Mouse (Mus musculus) embryonic facial prominence, embryonic 15.5 days (tissue): ENCODE data around the gene Desi2. TPM values are rescaled to one million over a fixed set of nuclear protein-coding genes. Genes with fewer than 3 reads are reported as not detected.
A peak's percentile ranks its signal among the peaks of the same experiment; 100 is the strongest.
"Not testable (repeated sequence)": the region's sequence is repeated elsewhere in the genome, so short reads cannot be mapped to it uniquely, and the experiment has no call there.

Experiments
- ATAC-seq: fragments of 200-750 bp; cut with Nextera tagmentation; 2 replicates; pipeline ENCODE4 v1.8.0; 2017; ENCODE audit warnings: low read depth, moderate TSS enrichment; ENCODE audit not compliant: insufficient number of reproducible peaks, low FRiP score, low TSS enrichment
- H3K27ac ChIP-seq: fragments of 300-500 bp; sonication (generic); replicated peaks from 2 replicates; pipeline ENCODE4 v1.5.1; 2015; ENCODE audit warnings: mild to moderate bottlenecking, inconsistent platforms
- H3K27me3 ChIP-seq: fragments of 300-500 bp; sonication (generic); 2 replicates; pipeline ENCODE4 v1.6.1; 2015; ENCODE audit warnings: inconsistent platforms
- H3K36me3 ChIP-seq: fragments of 300-500 bp; sonication (generic); 2 replicates; pipeline ENCODE4 v1.6.1; 2015; ENCODE audit warnings: mild to moderate bottlenecking, inconsistent platforms
- H3K4me1 ChIP-seq: fragments of 300-500 bp; sonication (generic); 2 replicates; pipeline ENCODE4 v1.6.1; 2015; ENCODE audit warnings: inconsistent platforms
- H3K4me2 ChIP-seq: fragments of 300-500 bp; sonication (generic); replicated peaks from 2 replicates; pipeline ENCODE4 v1.6.1; 2015; ENCODE audit warnings: mild to moderate bottlenecking, inconsistent platforms
- H3K4me3 ChIP-seq: fragments of 300-500 bp; sonication (generic); replicated peaks from 2 replicates; pipeline ENCODE4 v1.5.1; 2015; ENCODE audit warnings: mild to moderate bottlenecking, inconsistent platforms
- H3K9ac ChIP-seq: fragments of 300-500 bp; sonication (generic); 2 replicates; pipeline ENCODE4 v1.6.1; 2015; ENCODE audit warnings: inconsistent platforms
- H3K9me3 ChIP-seq: fragments of 300-500 bp; sonication (generic); replicated peaks from 2 replicates; pipeline ENCODE4 v1.6.1; 2016; ENCODE audit warnings: inconsistent platforms
- WGBS: fragments of 180-500 bp; shearing (Covaris S2); methylation state at CpG from one replicate; pipeline ENCODE4 v1.1.7; 2015; 5-methylcytosine and 5-hydroxymethylcytosine counted together
- polyA plus RNA-seq: library from polyadenylated mRNA; unstranded; fragments of >200 nt; fragmentation: Nextera tagmentation; extraction: Ambion mirVana; gene quantifications from 2 replicates; pipeline ENCODE4 v1.2.1, GENCODE M21; 2015

Desi2 gene
- polyA plus RNA-seq, 1 experiment from 2014 or later, result 25.8 TPM

DNA sequence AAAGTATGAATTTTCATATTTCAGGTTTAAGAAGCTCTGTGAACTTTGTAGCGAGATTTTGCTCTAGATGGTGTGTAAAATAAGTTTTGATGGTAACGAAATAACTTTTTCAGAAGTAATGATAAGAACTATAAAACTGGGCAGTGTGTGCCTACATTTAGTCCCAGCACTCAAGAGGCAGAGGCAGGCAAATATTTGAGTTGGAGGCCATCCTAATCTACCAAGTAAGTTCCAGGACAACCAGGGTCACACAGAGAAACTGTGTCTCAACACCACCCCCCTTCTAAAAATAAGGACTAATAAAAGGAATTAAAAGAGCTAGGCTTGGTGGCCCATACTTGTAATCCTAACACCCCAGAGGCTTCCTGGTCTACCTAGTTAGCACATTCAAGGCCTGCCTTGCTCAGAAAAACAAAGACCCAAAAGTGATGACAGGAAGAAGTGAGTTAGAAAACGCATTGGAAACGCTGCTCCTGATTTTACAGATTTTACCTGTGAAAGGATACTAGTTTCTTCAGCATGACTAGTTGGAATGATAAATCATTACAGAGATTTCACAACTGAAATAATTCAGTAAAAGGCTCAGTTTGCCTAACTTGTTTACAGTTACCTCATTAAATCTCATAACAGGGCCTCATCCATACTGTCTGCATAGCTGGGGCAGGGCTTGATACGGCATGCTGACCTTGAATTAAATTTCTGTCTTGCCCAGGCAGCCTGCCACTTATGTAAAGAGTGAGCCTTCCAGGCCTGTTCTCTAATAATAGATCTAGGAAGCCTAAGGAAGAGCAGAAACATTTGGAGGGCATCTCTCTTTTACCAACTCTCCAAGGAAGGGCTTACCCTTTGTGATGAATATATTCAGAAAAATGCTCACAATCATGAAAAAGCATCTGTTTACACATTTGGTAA lies 32.2 kb downstream of the Desi2 start:
- Histone ChIP-seq H3K4me3 (no peak overlapping the region), H3K27me3 (no peaks in the 10 kb centered on the region), H3K4me1 (0 out of 2 replicates have a peak, but pooled peaks cover 3% of the 10 kb centered on the region), H3K4me2 (no peak overlapping the region), H3K9ac (no peak overlapping the region), H3K36me3 (no peaks in the 10 kb centered on the region), H3K9me3 (no peaks in the 10 kb centered on the region; the same call in 1 of the 2 replicates), H3K27ac (no peak overlapping the region)
- ATAC-seq, result no peak
- WGBS, result 75% methylated on average over 5 of the region's 5 CpGs

DNA sequence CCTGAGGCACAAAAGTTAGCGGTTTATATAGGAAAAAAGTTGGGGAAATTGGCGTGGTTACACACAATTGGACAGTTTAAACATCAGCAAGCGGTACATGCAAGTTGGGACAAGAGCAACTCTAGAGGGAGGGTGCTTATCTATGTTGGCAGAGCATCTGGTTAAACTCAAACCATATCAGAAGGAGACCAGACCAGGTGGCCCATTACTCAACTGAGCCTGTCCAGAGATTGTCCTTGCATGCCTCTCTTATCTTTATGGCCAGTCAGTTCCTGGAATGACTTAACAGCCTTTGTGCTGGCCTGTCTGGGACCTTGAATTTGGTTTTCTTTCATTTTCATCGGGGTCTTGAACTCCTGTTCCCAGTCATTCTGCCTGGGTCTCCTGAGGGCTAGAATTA lies 41.7 kb downstream of the Desi2 start:
- H3K9ac ChIP-seq, H3K4me3 ChIP-seq, H3K4me2 ChIP-seq, H3K27me3 ChIP-seq, ATAC-seq, H3K4me1 ChIP-seq, H3K27ac ChIP-seq: not testable (repeated sequence)
- H3K36me3 ChIP-seq, result peaks cover 40% of the 10 kb centered on the region
- peaks cover 22% of the 10 kb centered on the region for H3K9me3 ChIP-seq
- 95% methylated on average over 4 of the region's 4 CpGs for WGBS

- WGBS, result 84% methylated on average over 3 of the region's 3 CpGs
- ATAC-seq, result no peak
These were observed 46.9 kb downstream of the Desi2 start for GRCm38 (mm10) chr1:178234109-178234508.

GRCm38 (mm10) chr1:178235919-178236466 lies 48.8 kb downstream of the Desi2 start:
- Histone ChIP-seq H3K4me1 (no peaks in the 10 kb centered on the region), H3K4me3 (no peak overlapping the region), H3K27ac (no peak overlapping the region), H3K27me3 (no peaks in the 10 kb centered on the region), H3K9ac (no peak overlapping the region), H3K36me3 (0 out of 2 replicates have a peak, but pooled peaks cover 8% of the 10 kb centered on the region), H3K9me3 (no peaks in the 10 kb centered on the region), H3K4me2 (no peak overlapping the region)
- ATAC-seq, result no peak
- WGBS, result 83% methylated on average over 2 of the region's 2 CpGs

More at GRCm38 (mm10) chr1:178234109-178234508, 46.9 kb downstream of the Desi2 start:
- H3K36me3 ChIP-seq, result peaks cover 6% of the 10 kb centered on the region; the same call in 1 of the 2 replicates
- no peaks in the 10 kb centered on the region for H3K9me3 ChIP-seq
- H3K27me3 ChIP-seq, result no peaks in the 10 kb centered on the region
- no peak overlapping the region for H3K4me3 ChIP-seq
- no peaks in the 10 kb centered on the region for H3K4me1 ChIP-seq
- no peak overlapping the region for H3K27ac ChIP-seq
- H3K9ac ChIP-seq, result no peak overlapping the region
- no peak overlapping the region for H3K4me2 ChIP-seq

- no peak overlapping the region for H3K27ac ChIP-seq
- H3K4me1 ChIP-seq, result no peaks in the 10 kb centered on the region
- H3K9me3 ChIP-seq, result no peaks in the 10 kb centered on the region
- no peaks in the 10 kb centered on the region for H3K27me3 ChIP-seq
- H3K4me3 ChIP-seq, result no peak overlapping the region
- no peak overlapping the region for H3K9ac ChIP-seq
- no peak for ATAC-seq
- WGBS, result 85% methylated on average over 1 of the region's 1 CpGs
- no peak overlapping the region for H3K4me2 ChIP-seq
- peaks cover 11% of the 10 kb centered on the region for H3K36me3 ChIP-seq
These were observed 51.5 kb downstream of the Desi2 start for GRCm38 (mm10) chr1:178238676-178239075.

- peaks cover 15% of the 10 kb centered on the region for H3K36me3 ChIP-seq
- no peaks in the 10 kb centered on the region for H3K4me1 ChIP-seq
- ATAC-seq, result 0 out of 2 replicates have a peak, but pooled peaks have one; percentile 11
These were observed 54.8 kb downstream of the Desi2 start for GRCm38 (mm10) chr1:178241884-178242508.

DNA sequence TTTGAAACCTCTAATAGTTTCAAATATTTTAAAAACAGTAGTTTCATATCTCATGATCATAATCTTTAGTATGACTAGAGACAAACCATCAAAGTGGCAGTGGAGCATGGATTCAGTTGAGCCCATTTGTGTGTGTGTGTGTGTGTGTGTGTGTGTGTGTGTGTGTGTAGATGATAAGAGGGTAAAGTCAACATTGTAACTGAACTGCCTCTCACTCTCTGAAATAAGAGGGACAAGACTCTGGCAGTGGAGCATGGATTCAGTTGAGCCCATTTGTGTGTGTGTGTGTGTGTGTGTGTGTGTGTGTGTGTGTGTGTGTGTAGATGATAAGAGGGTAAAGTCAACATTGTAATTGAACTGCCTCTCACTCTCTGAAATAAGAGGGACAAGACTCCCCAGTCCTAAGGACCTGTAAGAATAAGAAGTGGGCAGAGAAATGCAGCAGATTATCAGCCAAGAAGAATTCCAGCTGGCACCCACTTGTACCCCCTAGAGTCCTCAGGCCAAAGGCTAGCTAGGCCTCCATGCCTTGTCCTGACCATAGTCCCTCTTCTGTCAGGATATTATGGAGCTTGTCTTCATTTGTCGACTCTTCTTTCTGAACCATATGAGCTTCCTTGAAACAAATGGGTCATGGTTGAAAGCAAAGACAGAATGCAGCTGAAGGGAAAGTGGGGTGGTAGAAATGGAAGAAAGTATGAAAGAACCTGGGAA lies 61.0 kb downstream of the Desi2 start:
- Histone ChIP-seq H3K4me2 (no peak overlapping the region), H3K27me3 (no peaks in the 10 kb centered on the region), H3K27ac (no peak overlapping the region), H3K4me3 (no peak overlapping the region), H3K36me3 (peaks cover 27% of the 10 kb centered on the region), H3K9ac (no peak overlapping the region), H3K9me3 (no peaks in the 10 kb centered on the region), H3K4me1 (no peaks in the 10 kb centered on the region)
- WGBS, result 86% methylated on average over 1 of the region's 1 CpGs
- ATAC-seq, result no peak

More at GRCm38 (mm10) chr1:178241884-178242508, 54.8 kb downstream of the Desi2 start:
- no peak overlapping the region for H3K4me3 ChIP-seq
- no peaks in the 10 kb centered on the region for H3K27me3 ChIP-seq
- H3K9me3 ChIP-seq, result no peaks in the 10 kb centered on the region
- H3K27ac ChIP-seq, result no peak overlapping the region
- no peak overlapping the region for H3K9ac ChIP-seq
- H3K4me2 ChIP-seq, result no peak overlapping the region
- WGBS, result 94% methylated on average over 1 of the region's 1 CpGs

DNA sequence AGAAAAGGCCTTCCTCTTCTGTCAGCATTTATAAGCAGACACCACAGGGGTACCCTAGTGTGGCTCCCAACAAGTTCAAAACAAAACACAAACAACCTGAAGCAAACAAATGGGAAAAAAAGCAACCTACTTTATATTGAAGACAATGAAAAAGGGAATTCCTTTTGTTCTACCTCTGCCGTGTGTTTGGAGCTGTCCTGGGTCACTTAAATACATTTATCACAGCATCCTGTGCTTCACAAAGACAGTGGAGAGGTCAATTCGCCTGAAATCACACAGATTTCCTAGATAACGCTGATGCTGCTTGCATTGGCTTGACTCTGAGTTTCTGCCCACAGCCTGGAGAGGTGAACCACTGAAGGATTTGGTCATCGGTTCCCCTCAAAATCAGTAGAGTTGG lies 67.4 kb downstream of the Desi2 start:
- WGBS, result 94% methylated on average over 4 of the region's 4 CpGs
- H3K9ac ChIP-seq, result no peak overlapping the region
- no peak overlapping the region for H3K4me3 ChIP-seq
- H3K27ac ChIP-seq, result no peak overlapping the region
- no peaks in the 10 kb centered on the region for H3K4me1 ChIP-seq
- H3K36me3 ChIP-seq, result peaks cover 21% of the 10 kb centered on the region
- no peak for ATAC-seq
- no peaks in the 10 kb centered on the region for H3K27me3 ChIP-seq
- no peaks in the 10 kb centered on the region for H3K9me3 ChIP-seq
- H3K4me2 ChIP-seq, result no peak overlapping the region

GRCm38 (mm10) chr1:178256351-178256750 lies 69.1 kb downstream of the Desi2 start:
- no peak for ATAC-seq
- H3K4me2 ChIP-seq, result no peak overlapping the region
- no peak overlapping the region for H3K9ac ChIP-seq
- H3K36me3 ChIP-seq, result peaks cover 6% of the 10 kb centered on the region
- H3K27ac ChIP-seq, result no peak overlapping the region
- H3K4me1 ChIP-seq, result no peaks in the 10 kb centered on the region
- H3K9me3 ChIP-seq, result no peaks in the 10 kb centered on the region
- no peak overlapping the region for H3K4me3 ChIP-seq
- WGBS, result 93% methylated on average over 4 of the region's 4 CpGs
- H3K27me3 ChIP-seq, result no peaks in the 10 kb centered on the region

DNA sequence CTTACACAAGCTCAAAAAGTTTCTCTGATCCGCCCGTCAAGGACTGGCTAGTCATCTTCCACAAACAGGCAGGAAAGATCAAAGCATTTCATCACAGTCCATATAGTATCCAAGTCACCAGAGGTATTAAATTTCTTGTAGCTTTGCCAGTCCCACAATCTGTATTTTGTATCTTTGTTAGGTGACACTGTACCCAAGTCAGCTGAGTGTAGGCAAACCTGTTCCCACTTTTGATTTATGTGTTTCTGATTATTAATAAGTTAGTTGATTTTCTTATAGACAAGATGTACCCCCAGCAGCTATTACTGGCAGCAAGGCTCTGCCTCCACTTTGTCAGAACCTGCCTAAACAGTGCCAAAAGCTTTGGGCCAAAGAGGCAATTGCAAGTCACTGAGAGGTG lies 71.6 kb downstream of the Desi2 start:
- H3K9me3 ChIP-seq, result no peaks in the 10 kb centered on the region
- H3K9ac ChIP-seq, result no peak overlapping the region
- 71% methylated on average over 2 of the region's 2 CpGs for WGBS
- no peak for ATAC-seq
- peaks cover 1% of the 10 kb centered on the region; the same call in 1 of the 2 replicates for H3K36me3 ChIP-seq
- no peaks in the 10 kb centered on the region for H3K27me3 ChIP-seq
- no peak overlapping the region for H3K4me2 ChIP-seq
- H3K4me3 ChIP-seq, result no peak overlapping the region
- H3K27ac ChIP-seq, result no peak overlapping the region
- no peaks in the 10 kb centered on the region for H3K4me1 ChIP-seq

- not testable (repeated sequence) for H3K27ac ChIP-seq, H3K4me3 ChIP-seq, H3K36me3 ChIP-seq, ATAC-seq, H3K4me1 ChIP-seq, H3K9me3 ChIP-seq, H3K4me2 ChIP-seq, H3K27me3 ChIP-seq, H3K9ac ChIP-seq
- WGBS, result 93% methylated on average over 3 of the region's 3 CpGs
These were observed 78.2 kb downstream of the Desi2 start for GRCm38 (mm10) chr1:178265381-178265780.
